Mouse (Mus musculus): Measurements from ENCODE around the gene Atrn. TPM values are rescaled to one million over a fixed set of nuclear protein-coding genes. Genes with fewer than 3 reads are reported as not detected.

The Atrn gene
- polyA plus RNA-seq, 1 experiment from 2014 or later, result 6.3 TPM

Small RNA genes within 50 kb of the gene (microRNA-seq; reads per million reads assigned to microRNA genes)
- gene Mir6973b, result not detected

Other genes starting within 250 kb of the Atrn start
- 67.9 and 79.4 TPM in 2 replicates for gene Ddrgk1, start 241.8 kb upstream of the Atrn start, polyA plus RNA-seq (2015; fragmentation: Nextera tagmentation; extraction: Ambion mirVana)
- 108 and 116 TPM in 2 replicates for gene Itpa, start 238.9 kb upstream of the Atrn start, polyA plus RNA-seq (2015; fragmentation: Nextera tagmentation; extraction: Ambion mirVana)
- gene Slc4a11, start 209.0 kb upstream of the Atrn start, polyA plus RNA-seq (2015; fragmentation: Nextera tagmentation; extraction: Ambion mirVana), result 2.4 and 2.9 TPM in 2 replicates
- gene 4930402H24Rik, start 89 bp upstream of the Atrn start, polyA plus RNA-seq (2015; fragmentation: Nextera tagmentation; extraction: Ambion mirVana), result 35.8 and 42.0 TPM in 2 replicates
- gene Gfra4, start 136.6 kb downstream of the Atrn start, polyA plus RNA-seq (2015; fragmentation: Nextera tagmentation; extraction: Ambion mirVana), result 17.3 and 17.8 TPM in 2 replicates
- 4.8 and 6.0 TPM in 2 replicates for gene Adam33, start 157.3 kb downstream of the Atrn start, polyA plus RNA-seq (2015; fragmentation: Nextera tagmentation; extraction: Ambion mirVana)
- gene Siglec1, start 180.3 kb downstream of the Atrn start, polyA plus RNA-seq (2015; fragmentation: Nextera tagmentation; extraction: Ambion mirVana), result 0.29 and 0.46 TPM in 2 replicates
- 22.2 and 23.7 TPM in 2 replicates for gene Hspa12b, start 220.8 kb downstream of the Atrn start, polyA plus RNA-seq (2015; fragmentation: Nextera tagmentation; extraction: Ambion mirVana)
- gene Gm11037, start 227.0 kb downstream of the Atrn start, polyA plus RNA-seq (2015; fragmentation: Nextera tagmentation; extraction: Ambion mirVana), result not detected in 2 replicates

All from kidney, embryonic 16.5 days (tissue).